Mouse (Mus musculus): ENCODE measurements around the gene Kcnip3. TPM values are rescaled to one million over a fixed set of nuclear protein-coding genes. Genes with fewer than 3 reads are reported as not detected.

Gene Kcnip3
- polyA plus RNA-seq, 1 experiment from 2014 or later: 2.5 TPM

DNA sequence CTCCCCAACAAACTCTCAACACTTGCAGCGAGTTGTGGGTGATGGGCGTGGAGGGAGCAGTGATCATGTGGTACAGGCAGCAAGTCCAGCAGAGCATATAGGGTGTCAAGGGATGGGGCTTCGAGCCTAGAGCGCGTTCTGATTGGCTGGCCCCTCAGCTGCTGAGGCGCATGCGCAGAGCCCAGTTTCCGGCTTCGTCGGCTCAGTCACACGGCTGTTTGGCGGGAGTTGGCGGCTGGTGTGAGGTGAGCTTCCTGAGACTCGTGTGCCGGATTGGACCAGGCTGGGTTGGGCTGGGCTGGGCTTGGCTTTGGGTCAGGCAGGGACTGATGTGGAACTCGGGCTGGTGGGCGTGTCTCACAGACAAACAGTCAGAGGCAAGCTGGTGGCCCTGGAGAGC lies 96.9 kb downstream of the Kcnip3 start, which contains the start of gene Gpat2:
Gene Gpat2, plus strand, starts transcription at position 223 of the 400 bp plus-strand sequence.
- Histone ChIP-seq H3K4me3 (replicated peaks) (no peak within 1 kb of the TSS), H3K27ac (no peak within 1 kb of the TSS), H3K4me2 (no peak within 1 kb of the TSS), H3K4me1 (no peaks in the 10 kb centered on the region), H3K36me3 (no peaks in the 10 kb centered on the region), H3K9ac (no peak within 1 kb of the TSS), H3K27me3 (replicated peaks) (no peaks in the 10 kb centered on the region; the same call in 1 of the 2 replicates), H3K9me3 (no peaks in the 10 kb centered on the region)
- 81% methylated on average over 17 of the region's 17 CpGs for WGBS
- ATAC-seq (ENCODE audit: insufficient read depth, low FRiP score, low read depth): no peak

- Histone ChIP-seq H3K4me2 (no peak overlapping the region), H3K4me1 (no peaks in the 10 kb centered on the region), H3K9ac (no peak overlapping the region), H3K4me3 (replicated peaks) (no peak overlapping the region), H3K27me3 (replicated peaks) (no peaks in the 10 kb centered on the region), H3K27ac (no peak overlapping the region), H3K9me3 (no peaks in the 10 kb centered on the region), H3K36me3 (no peaks in the 10 kb centered on the region)
- WGBS: 57% methylated on average over 10 of the region's 10 CpGs
- no peak for ATAC-seq (ENCODE audit: insufficient read depth, low FRiP score, low read depth)
Observed at GRCm38 (mm10) chr2:127418266-127418970, 103.5 kb downstream of the Kcnip3 start.

- Histone ChIP-seq H3K9me3 (no peaks in the 10 kb centered on the region), H3K27ac (no peak overlapping the region), H3K4me3 (replicated peaks) (no peak overlapping the region), H3K36me3 (no peaks in the 10 kb centered on the region), H3K27me3 (replicated peaks) (no peaks in the 10 kb centered on the region), H3K4me2 (no peak overlapping the region), H3K4me1 (no peaks in the 10 kb centered on the region), H3K9ac (no peak overlapping the region)
- WGBS: 52% methylated on average over 3 of the region's 3 CpGs
- no peak for ATAC-seq (ENCODE audit: insufficient read depth, low FRiP score, low read depth)
Observed at GRCm38 (mm10) chr2:127416706-127417105, 105.2 kb downstream of the Kcnip3 start.

- Histone ChIP-seq H3K36me3 (no peaks in the 10 kb centered on the region), H3K4me2 (no peak overlapping the region), H3K4me1 (no peaks in the 10 kb centered on the region), H3K4me3 (replicated peaks) (no peak overlapping the region), H3K9me3 (no peaks in the 10 kb centered on the region), H3K9ac (no peak overlapping the region), H3K27ac (no peak overlapping the region), H3K27me3 (replicated peaks) (no peaks in the 10 kb centered on the region)
- 57% methylated on average over 10 of the region's 10 CpGs for WGBS
- no peak for ATAC-seq (ENCODE audit: insufficient read depth, low FRiP score, low read depth)
Observed at GRCm38 (mm10) chr2:127415806-127416205, 106.1 kb downstream of the Kcnip3 start.

DNA sequence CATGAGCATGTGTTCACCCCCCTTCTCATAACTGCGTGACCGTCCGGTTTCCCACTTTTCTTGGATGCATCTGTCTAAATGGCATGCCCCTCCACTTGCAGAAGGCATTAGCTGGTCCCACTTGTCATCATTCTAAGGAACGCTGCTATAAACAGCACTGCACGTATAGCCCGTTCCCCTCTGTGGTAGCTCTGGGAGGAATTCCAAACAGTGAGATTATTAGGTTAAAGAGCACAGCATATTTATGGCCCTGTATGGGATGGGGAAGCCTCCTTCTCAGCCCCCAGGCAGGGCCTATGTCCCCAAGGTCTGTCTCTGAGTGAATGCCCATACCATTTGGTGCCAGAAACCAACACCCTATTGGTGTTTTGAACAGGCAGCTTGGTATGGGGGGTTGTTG lies 110.8 kb downstream of the Kcnip3 start:
- Histone ChIP-seq H3K27ac (no peak overlapping the region), H3K4me3 (replicated peaks) (no peak overlapping the region), H3K27me3 (replicated peaks) (no peaks in the 10 kb centered on the region), H3K9me3 (no peaks in the 10 kb centered on the region), H3K9ac (no peak overlapping the region), H3K36me3 (no peaks in the 10 kb centered on the region), H3K4me1 (no peaks in the 10 kb centered on the region), H3K4me2 (no peak overlapping the region)
- 56% methylated on average over 6 of the region's 6 CpGs for WGBS
- ATAC-seq (ENCODE audit: insufficient read depth, low FRiP score, low read depth): 0 out of 2 replicates have a peak, but pooled peaks have one; percentile 11

Other genes starting within 250 kb of the Kcnip3 start
- 4.5 and 6.4 TPM in 2 replicates for gene Dusp2, start 185.9 kb downstream of the Kcnip3 start, polyA plus RNA-seq (2015; fragmentation: Nextera tagmentation; extraction: Ambion mirVana)
- not detected in 2 replicates for gene Astl, start 183.5 kb downstream of the Kcnip3 start, polyA plus RNA-seq (2015; fragmentation: Nextera tagmentation; extraction: Ambion mirVana)
- gene Adra2b, start 158.9 kb downstream of the Kcnip3 start, polyA plus RNA-seq (2015; fragmentation: Nextera tagmentation; extraction: Ambion mirVana): 2.6 and 3.2 TPM in 2 replicates
- gene Gpat2, start 96.9 kb downstream of the Kcnip3 start, polyA plus RNA-seq (2015; fragmentation: Nextera tagmentation; extraction: Ambion mirVana): 0.15 and 0.30 TPM in 2 replicates
- 24.6 and 25.2 TPM in 2 replicates for gene Fahd2a, start 77.5 kb downstream of the Kcnip3 start, polyA plus RNA-seq (2015; fragmentation: Nextera tagmentation; extraction: Ambion mirVana)
- gene Prom2, start 19.4 kb upstream of the Kcnip3 start, polyA plus RNA-seq (2015; fragmentation: Nextera tagmentation; extraction: Ambion mirVana): 10.4 and 11.4 TPM in 2 replicates
- 4.0 and 4.3 TPM in 2 replicates for gene Zfp661, start 65.0 kb upstream of the Kcnip3 start, polyA plus RNA-seq (2015; fragmentation: Nextera tagmentation; extraction: Ambion mirVana)
- 127 and 136 TPM in 2 replicates for gene Mrps5, start 65.1 kb upstream of the Kcnip3 start, polyA plus RNA-seq (2015; fragmentation: Nextera tagmentation; extraction: Ambion mirVana)
- gene Mal, start 134.6 kb upstream of the Kcnip3 start, polyA plus RNA-seq (2015; fragmentation: Nextera tagmentation; extraction: Ambion mirVana): 26.4 and 62.1 TPM in 2 replicates
- gene Mall, start 207.8 kb upstream of the Kcnip3 start, polyA plus RNA-seq (2015; fragmentation: Nextera tagmentation; extraction: Ambion mirVana): 19.2 and 24.9 TPM in 2 replicates